Mouse (Mus musculus) limb, embryonic 12.5 days (tissue): ENCODE measurements around the gene Dpf3. TPM values are rescaled to one million over a fixed set of nuclear protein-coding genes. Genes with fewer than 3 reads are reported as not detected.

Source experiments
- ATAC-seq: fragments of 200-750 bp; cut with Nextera tagmentation; 2 replicates; pipeline ENCODE4 v1.8.0; 2017; ENCODE audit warnings: low read depth, moderate TSS enrichment; ENCODE audit not compliant: insufficient number of reproducible peaks, insufficient read depth, low FRiP score, low TSS enrichment
- H3K27ac ChIP-seq: fragments of 300-500 bp; sonication (generic); 2 replicates; pipeline ENCODE4 v1.5.1; 2016; ENCODE audit warnings: mild to moderate bottlenecking, moderate library complexity
- H3K27me3 ChIP-seq: fragments of 300-500 bp; sonication (generic); 2 replicates; pipeline ENCODE4 v1.6.1; 2016; ENCODE audit warnings: mild to moderate bottlenecking, moderate library complexity
- H3K36me3 ChIP-seq: fragments of 300-500 bp; sonication (generic); 2 replicates; pipeline ENCODE4 v1.6.1; 2016; ENCODE audit warnings: mild to moderate bottlenecking, moderate library complexity
- H3K4me1 ChIP-seq: fragments of 300-500 bp; sonication (generic); replicated peaks from 2 replicates; pipeline ENCODE4 v1.6.1; 2016
- H3K4me2 ChIP-seq: fragments of 300-500 bp; sonication (generic); 2 replicates; pipeline ENCODE4 v1.6.1; 2016; ENCODE audit warnings: mild to moderate bottlenecking, moderate library complexity
- H3K4me3 ChIP-seq: fragments of 300-500 bp; sonication (generic); replicated peaks from 2 replicates; pipeline ENCODE4 v1.5.1; 2016; ENCODE audit warnings: mild to moderate bottlenecking
- H3K9ac ChIP-seq: fragments of 300-500 bp; sonication (generic); replicated peaks from 2 replicates; pipeline ENCODE4 v1.6.1; 2016; ENCODE audit warnings: mild to moderate bottlenecking, moderate library complexity
- H3K9me3 ChIP-seq: fragments of 300-500 bp; sonication (generic); 2 replicates; pipeline ENCODE4 v1.6.1; 2016; ENCODE audit warnings: mild to moderate bottlenecking, moderate library complexity
- WGBS: fragments of 180-500 bp; shearing (Covaris S2); methylation state at CpG from one replicate; pipeline ENCODE4 v1.1.7; 2016; 5-methylcytosine and 5-hydroxymethylcytosine counted together
- polyA plus RNA-seq: library from polyadenylated mRNA; unstranded; fragments of >200 nt; fragmentation: Nextera tagmentation; extraction: Ambion mirVana; gene quantifications from 2 replicates; pipeline ENCODE4 v1.2.1, GENCODE M21; 2016

Dpf3 gene
- polyA plus RNA-seq, 1 experiment from 2014 or later, result 4.4 TPM

DNA sequence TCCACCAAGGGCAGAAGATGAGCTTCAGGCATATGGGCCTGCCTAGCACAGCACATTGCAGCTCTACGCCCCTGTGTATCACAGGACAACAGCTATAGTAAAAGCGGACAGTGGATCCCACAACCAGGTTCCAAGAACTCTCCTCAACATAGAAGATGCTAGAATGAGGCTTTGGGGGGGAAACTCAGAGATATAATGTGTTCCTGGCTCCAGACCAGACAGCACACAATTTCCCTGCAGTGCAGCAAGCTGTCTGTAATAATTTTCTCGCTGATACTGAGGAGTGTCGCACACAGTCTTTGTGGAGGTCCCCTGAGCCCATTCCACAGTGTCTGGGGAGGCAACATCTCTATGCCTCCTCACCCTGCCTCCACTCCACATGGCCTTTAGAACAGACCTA is 146.6 kb downstream of the Dpf3 start:
- no peak overlapping the region for H3K4me2 ChIP-seq
- ATAC-seq, result no peak
- H3K4me1 ChIP-seq, result peaks cover 14% of the 10 kb centered on the region; the same call in 1 of the 2 replicates
- 90% methylated on average over 4 of the region's 4 CpGs for WGBS
- no peaks in the 10 kb centered on the region for H3K36me3 ChIP-seq
- H3K9ac ChIP-seq, result no peak overlapping the region
- H3K27ac ChIP-seq, result no peak overlapping the region
- no peak overlapping the region for H3K4me3 ChIP-seq
- H3K9me3 ChIP-seq, result no peaks in the 10 kb centered on the region
- no peaks in the 10 kb centered on the region for H3K27me3 ChIP-seq

DNA sequence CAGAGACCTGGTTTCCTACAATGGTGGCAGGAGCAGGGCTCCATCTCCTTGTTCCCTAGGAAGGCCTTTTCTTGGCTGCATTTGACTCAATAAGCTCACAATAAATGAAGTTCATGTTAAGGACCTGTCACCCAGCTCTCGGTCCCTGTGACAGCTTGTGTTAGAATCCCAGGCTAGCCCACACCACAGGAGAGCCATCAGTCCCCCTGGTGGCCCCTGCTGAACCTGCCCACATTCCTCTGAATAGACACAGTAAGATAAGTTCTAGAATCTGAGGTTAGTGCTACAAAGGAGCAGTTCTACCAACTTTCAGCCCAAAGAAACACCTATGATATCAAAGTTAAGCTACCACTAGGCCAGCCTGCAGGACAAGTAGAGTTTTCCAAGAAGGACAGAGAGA is 149.2 kb downstream of the Dpf3 start:
- H3K4me1 ChIP-seq, result peaks cover 14% of the 10 kb centered on the region; the same call in 1 of the 2 replicates
- H3K9me3 ChIP-seq, result no peaks in the 10 kb centered on the region
- no peak overlapping the region for H3K4me3 ChIP-seq
- 90% methylated on average over 1 of the region's 1 CpGs for WGBS
- no peaks in the 10 kb centered on the region for H3K36me3 ChIP-seq
- H3K9ac ChIP-seq, result no peak overlapping the region
- H3K27me3 ChIP-seq, result no peaks in the 10 kb centered on the region
- no peak for ATAC-seq
- H3K27ac ChIP-seq, result no peak overlapping the region
- H3K4me2 ChIP-seq, result no peak overlapping the region

DNA sequence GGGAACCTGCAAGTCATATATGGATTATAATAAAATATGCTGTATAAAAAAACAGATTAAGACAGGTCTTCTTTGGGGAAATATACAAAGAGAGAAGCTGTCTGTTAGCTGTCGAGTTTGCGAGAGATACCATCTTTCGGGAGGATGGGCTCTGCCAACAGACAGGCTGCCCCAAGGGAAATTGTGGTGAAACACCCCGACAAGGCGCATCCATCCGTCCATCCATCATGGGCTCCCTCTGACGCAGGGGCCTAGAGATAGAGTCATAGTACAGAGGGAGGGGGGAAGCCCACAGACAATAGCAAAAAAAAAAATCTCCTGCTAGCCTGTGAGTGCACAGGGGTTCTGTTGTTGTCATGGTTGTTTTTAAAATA is 149.8 kb downstream of the Dpf3 start:
- no peaks in the 10 kb centered on the region for H3K9me3 ChIP-seq
- H3K9ac ChIP-seq, result no peak overlapping the region
- peaks cover 12% of the 10 kb centered on the region; the same call in 1 of the 2 replicates for H3K4me1 ChIP-seq
- ATAC-seq, result no peak
- H3K4me2 ChIP-seq, result no peak overlapping the region
- 54% methylated on average over 7 of the region's 7 CpGs for WGBS
- no peaks in the 10 kb centered on the region for H3K27me3 ChIP-seq
- H3K27ac ChIP-seq, result no peak overlapping the region
- no peaks in the 10 kb centered on the region for H3K36me3 ChIP-seq
- no peak overlapping the region for H3K4me3 ChIP-seq

DNA sequence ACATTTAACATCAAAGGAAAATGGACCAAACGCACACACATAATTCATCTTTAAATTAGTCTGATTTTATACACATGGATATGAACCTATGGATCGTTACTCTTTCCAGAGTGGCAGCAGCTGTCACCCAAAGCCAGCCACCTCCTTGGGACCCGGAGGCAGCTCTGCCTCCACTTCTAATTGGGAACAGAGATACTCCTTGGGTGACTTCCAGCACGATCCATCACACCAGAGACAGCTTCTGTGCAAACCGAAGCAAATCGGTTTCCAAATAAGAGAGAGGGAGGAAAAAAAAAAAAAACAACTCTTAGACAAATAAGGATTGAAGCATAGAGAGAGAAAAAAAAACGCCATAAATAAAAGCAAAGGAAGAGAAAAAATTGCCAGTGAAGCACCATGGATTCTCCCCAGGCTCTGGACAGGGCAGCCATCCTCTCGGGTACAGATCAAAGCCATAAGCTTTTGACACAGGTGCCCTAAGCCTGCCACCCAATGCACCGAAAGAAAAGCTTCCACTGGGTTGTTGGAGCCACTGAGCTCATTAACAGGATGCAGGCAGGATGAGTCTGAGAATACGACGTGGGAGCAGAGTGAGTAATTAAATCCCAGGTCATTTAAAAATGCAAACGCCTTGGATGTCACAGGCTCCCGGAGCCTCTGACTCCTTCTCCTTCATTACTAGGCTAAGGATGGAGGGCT is 150.3 kb downstream of the Dpf3 start:
- H3K27ac ChIP-seq, result no peak overlapping the region
- WGBS, result 13% methylated on average over 13 of the region's 13 CpGs
- H3K4me1 ChIP-seq, result peaks cover 7% of the 10 kb centered on the region; the same call in 1 of the 2 replicates

DNA sequence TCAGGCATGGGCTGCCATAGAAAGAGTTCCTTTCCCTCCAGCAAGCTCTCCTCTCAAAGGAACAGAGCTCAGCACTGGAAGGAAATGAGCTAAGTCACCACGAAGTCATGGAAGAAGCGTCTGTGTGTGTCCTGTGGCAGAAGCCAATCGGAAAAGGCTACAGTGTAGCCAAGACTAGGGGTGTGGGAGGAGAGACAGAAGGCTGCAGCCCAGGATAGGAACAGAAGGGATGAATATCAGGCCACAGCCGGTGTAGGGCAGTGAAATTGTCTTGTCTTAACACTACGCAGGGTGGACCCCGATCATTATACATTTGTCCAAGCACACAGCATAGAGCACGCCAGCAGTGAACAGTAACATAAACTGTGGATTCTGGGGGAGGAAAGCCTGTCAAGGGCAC is 157.5 kb downstream of the Dpf3 start:
- no peak overlapping the region for H3K4me3 ChIP-seq
- H3K27ac ChIP-seq, result no peak overlapping the region
- H3K27me3 ChIP-seq, result no peaks in the 10 kb centered on the region
- no peak overlapping the region for H3K4me2 ChIP-seq
- no peaks in the 10 kb centered on the region for H3K36me3 ChIP-seq
- no peak overlapping the region for H3K9ac ChIP-seq
- ATAC-seq, result no peak
- WGBS, result 83% methylated on average over 7 of the region's 7 CpGs
- H3K9me3 ChIP-seq, result no peaks in the 10 kb centered on the region
- no peaks in the 10 kb centered on the region for H3K4me1 ChIP-seq

More for the DNA sequence above, 150.3 kb downstream of the Dpf3 start:
- H3K9me3 ChIP-seq, result no peaks in the 10 kb centered on the region
- no peak for ATAC-seq
- no peak overlapping the region for H3K4me2 ChIP-seq
- no peak overlapping the region for H3K9ac ChIP-seq
- no peaks in the 10 kb centered on the region for H3K36me3 ChIP-seq
- no peaks in the 10 kb centered on the region for H3K27me3 ChIP-seq
- no peak overlapping the region for H3K4me3 ChIP-seq

DNA sequence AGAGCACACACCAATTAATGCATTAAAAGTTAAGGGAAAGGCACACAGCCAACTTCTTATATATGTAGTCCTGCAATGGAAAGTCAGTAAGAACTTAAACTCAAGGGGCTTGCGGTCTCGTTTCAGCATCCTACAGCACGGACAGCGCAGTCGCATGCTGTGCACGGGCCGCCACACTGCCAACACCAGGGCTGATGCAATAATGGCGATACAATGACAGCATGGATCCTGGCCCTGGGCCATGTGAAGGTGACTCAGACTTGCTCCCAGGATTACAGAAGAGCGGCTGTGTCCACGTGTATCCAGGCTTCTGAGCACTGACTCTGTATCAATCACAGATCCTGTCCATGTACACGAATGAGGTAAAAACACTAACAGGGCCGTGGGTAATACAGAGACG is 158.6 kb downstream of the Dpf3 start:
- ATAC-seq, result no peak
- Histone ChIP-seq H3K36me3 (no peaks in the 10 kb centered on the region), H3K27me3 (0 out of 2 replicates have a peak, but pooled peaks cover 6% of the 10 kb centered on the region), H3K9ac (no peak overlapping the region), H3K4me1 (no peaks in the 10 kb centered on the region), H3K9me3 (no peaks in the 10 kb centered on the region), H3K4me2 (no peak overlapping the region), H3K4me3 (no peak overlapping the region), H3K27ac (no peak overlapping the region)
- WGBS, result 86% methylated on average over 13 of the region's 13 CpGs

DNA sequence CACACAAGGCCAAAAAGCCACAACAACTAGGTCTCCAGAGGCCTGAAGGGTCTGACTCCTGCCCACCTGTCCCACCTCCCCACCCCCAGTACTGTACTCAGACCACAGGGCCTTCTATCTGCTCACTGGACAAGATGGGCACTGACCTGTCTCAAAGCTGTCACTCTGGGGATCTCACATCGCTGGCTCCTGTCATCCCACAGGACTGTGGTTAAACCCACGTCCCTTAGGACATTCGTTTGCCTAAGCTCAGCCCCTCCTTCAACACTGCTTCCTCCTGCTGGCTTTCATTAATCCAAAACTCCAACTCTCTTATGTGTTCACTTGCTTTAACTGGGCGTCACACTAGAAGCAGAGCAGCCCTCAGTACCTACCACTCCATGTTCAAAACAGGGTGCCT is 159.0 kb downstream of the Dpf3 start:
- Histone ChIP-seq H3K27ac (no peak overlapping the region), H3K4me1 (no peaks in the 10 kb centered on the region), H3K27me3 (0 out of 2 replicates have a peak, but pooled peaks cover 6% of the 10 kb centered on the region), H3K4me3 (no peak overlapping the region), H3K36me3 (no peaks in the 10 kb centered on the region), H3K4me2 (no peak overlapping the region), H3K9ac (no peak overlapping the region), H3K9me3 (no peaks in the 10 kb centered on the region)
- ATAC-seq, result no peak
- 54% methylated on average over 4 of the region's 4 CpGs for WGBS

DNA sequence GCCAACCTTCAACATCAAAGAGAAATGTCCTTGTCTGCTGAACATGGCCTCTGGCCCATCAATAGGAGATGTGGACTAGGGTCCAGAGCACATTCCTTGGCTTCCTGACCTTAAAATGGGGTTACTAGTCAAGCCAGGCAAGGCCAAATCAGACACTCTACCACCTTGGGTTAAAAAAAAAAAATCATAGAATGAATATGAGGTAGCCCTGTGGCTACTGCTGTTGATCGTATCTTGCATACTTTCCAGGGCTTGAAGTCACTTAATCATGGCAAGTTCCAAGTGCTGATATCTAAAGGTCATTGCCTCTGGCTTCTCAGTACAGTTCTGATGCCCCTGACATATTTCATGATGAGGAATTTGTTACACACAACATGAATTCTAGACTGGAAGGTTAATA is 160.1 kb downstream of the Dpf3 start:
- H3K27me3 ChIP-seq, result 0 out of 2 replicates have a peak, but pooled peaks cover 6% of the 10 kb centered on the region
- no peaks in the 10 kb centered on the region for H3K36me3 ChIP-seq
- no peak overlapping the region for H3K4me3 ChIP-seq
- no peaks in the 10 kb centered on the region for H3K9me3 ChIP-seq
- no peak overlapping the region for H3K9ac ChIP-seq
- H3K4me2 ChIP-seq, result no peak overlapping the region
- H3K27ac ChIP-seq, result no peak overlapping the region
- no peaks in the 10 kb centered on the region for H3K4me1 ChIP-seq
- ATAC-seq, result no peak
- 88% methylated on average over 1 of the region's 1 CpGs for WGBS

DNA sequence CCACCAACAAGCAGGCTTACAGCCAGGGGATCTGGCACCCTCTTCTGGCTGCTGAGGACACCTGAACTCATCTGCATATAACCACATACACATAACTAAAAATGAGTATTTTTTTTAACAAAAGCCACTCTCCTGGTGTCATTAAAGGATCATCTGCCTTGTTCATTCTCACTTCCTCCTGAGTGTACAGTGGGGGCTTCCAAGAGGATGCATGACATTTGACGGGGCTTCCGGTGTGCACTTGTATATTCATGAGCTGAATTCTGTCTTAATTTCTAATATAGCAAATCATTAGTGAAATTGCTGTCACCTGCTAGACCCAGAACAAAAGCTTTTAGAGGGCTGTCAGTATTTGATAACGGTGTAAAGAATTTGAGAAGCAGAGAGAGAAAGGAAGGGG is 166.8 kb downstream of the Dpf3 start:
- Histone ChIP-seq H3K27me3 (0 out of 2 replicates have a peak, but pooled peaks cover 6% of the 10 kb centered on the region), H3K27ac (no peak overlapping the region), H3K36me3 (no peaks in the 10 kb centered on the region), H3K4me3 (no peak overlapping the region), H3K4me2 (no peak overlapping the region), H3K4me1 (no peaks in the 10 kb centered on the region), H3K9me3 (no peaks in the 10 kb centered on the region), H3K9ac (no peak overlapping the region)
- ATAC-seq, result no peak
- WGBS, result 91% methylated on average over 3 of the region's 3 CpGs

DNA sequence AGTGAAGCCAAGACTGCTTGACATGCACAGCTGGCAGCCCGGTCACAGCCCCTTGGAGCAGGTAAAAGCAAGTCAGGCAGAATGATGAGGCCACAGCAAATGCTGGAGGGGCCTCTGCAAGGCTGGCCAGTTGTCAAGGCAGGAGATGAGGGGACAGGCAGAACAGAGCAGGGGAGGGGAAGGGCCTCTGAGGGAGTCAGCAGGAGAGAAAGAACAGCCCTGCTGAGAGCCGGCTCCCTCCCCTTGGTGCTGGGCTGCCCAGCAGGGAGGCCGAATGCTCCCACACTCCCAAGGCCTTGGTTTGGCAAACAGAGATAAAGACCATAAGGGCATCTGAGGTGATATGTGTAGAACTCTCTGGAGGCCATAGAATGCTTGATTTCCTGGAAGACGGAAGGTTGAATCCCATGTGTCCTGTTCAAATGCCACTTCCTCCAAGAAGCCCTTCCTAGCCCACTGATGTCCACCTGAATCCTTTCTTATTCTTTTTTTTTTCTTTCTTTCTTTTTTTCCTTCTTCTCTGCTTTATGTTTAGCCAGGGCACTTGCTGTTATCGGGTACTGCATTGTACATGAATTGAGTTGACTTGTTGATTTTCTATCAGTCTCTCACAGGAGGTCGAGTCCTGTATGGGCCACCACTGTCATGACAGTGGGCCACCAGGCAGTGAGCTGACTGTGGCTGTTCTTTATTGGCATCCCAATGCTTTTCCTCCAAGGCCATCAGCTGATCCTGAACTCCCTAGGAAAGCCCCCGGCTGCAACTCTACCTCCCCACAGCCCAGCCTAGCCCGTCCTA is 169.7 kb downstream of the Dpf3 start:
- no peak for ATAC-seq
- Histone ChIP-seq H3K9me3 (no peaks in the 10 kb centered on the region), H3K36me3 (no peaks in the 10 kb centered on the region), H3K27me3 (peaks cover 3% of the 10 kb centered on the region; the same call in 1 of the 2 replicates), H3K4me2 (no peak overlapping the region), H3K9ac (no peak overlapping the region), H3K4me3 (no peak overlapping the region), H3K4me1 (no peaks in the 10 kb centered on the region), H3K27ac (no peak overlapping the region)
- WGBS, result 61% methylated on average over 8 of the region's 8 CpGs

DNA sequence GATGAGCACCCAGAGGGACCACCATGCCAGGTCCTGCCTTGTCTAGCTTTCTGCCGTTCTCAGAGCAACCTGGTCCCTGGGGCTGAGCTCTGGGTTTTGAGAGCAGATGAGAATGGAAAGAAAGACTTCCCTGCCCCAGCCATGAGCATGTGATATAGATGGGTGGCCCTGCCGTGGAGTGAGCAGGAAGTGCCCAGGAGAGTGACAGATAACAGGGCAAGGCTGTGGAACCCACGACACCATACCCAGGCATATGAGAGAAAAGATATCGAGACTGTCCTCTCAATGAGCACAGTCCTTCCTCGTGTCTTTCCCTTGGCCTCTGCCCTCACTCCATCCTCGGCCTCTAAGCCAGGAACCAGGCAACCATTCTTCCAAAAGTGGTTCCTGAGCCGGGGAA is 172.8 kb downstream of the Dpf3 start:
- Histone ChIP-seq H3K9ac (no peak overlapping the region), H3K27ac (no peak overlapping the region)
- WGBS, result 77% methylated on average over 7 of the region's 7 CpGs

More for the DNA sequence above, 172.8 kb downstream of the Dpf3 start:
- H3K4me3 ChIP-seq, result no peak overlapping the region
- no peak for ATAC-seq
- H3K9me3 ChIP-seq, result no peaks in the 10 kb centered on the region
- H3K27me3 ChIP-seq, result peaks cover 3% of the 10 kb centered on the region; the same call in 1 of the 2 replicates
- H3K4me2 ChIP-seq, result no peak overlapping the region
- no peaks in the 10 kb centered on the region for H3K36me3 ChIP-seq
- no peaks in the 10 kb centered on the region for H3K4me1 ChIP-seq
